Mouse (Mus musculus) heart, embryonic 15.5 days (tissue): Measurements from ENCODE around the gene Nfix. TPM values are rescaled to one million over a fixed set of nuclear protein-coding genes. Genes with fewer than 3 reads are reported as not detected.

Experiments
- ATAC-seq: fragments of 200-750 bp; cut with Nextera tagmentation; replicated peaks from 2 replicates; pipeline ENCODE4 v1.8.0; 2017; ENCODE audit warnings: low read depth, moderate TSS enrichment; ENCODE audit not compliant: insufficient number of reproducible peaks, insufficient read depth, low FRiP score
- H3K27ac ChIP-seq: fragments of 300-500 bp; sonication (generic); 2 replicates; pipeline ENCODE4 v1.5.1; 2015; ENCODE audit warnings: mild to moderate bottlenecking, inconsistent platforms
- H3K27me3 ChIP-seq: fragments of 300-500 bp; sonication (generic); 2 replicates; pipeline ENCODE4 v1.6.1; 2015; ENCODE audit warnings: inconsistent platforms
- H3K36me3 ChIP-seq: fragments of 300-500 bp; sonication (generic); 2 replicates; pipeline ENCODE4 v1.6.1; 2015; ENCODE audit warnings: mild to moderate bottlenecking, inconsistent platforms
- H3K4me1 ChIP-seq: fragments of 300-500 bp; sonication (generic); replicated peaks from 2 replicates; pipeline ENCODE4 v1.6.1; 2015; ENCODE audit warnings: inconsistent platforms
- H3K4me2 ChIP-seq: fragments of 300-500 bp; sonication (generic); 2 replicates; pipeline ENCODE4 v1.6.1; 2015; ENCODE audit warnings: inconsistent platforms, mild to moderate bottlenecking, moderate library complexity
- H3K4me3 ChIP-seq: fragments of 300-500 bp; sonication (generic); 2 replicates; pipeline ENCODE4 v1.5.1; 2015; ENCODE audit warnings: mild to moderate bottlenecking, inconsistent platforms
- H3K9ac ChIP-seq: fragments of 300-500 bp; sonication (generic); 2 replicates; pipeline ENCODE4 v1.6.1; 2015; ENCODE audit warnings: mild to moderate bottlenecking, inconsistent platforms
- H3K9me3 ChIP-seq: fragments of 300-500 bp; sonication (generic); replicated peaks from 2 replicates; pipeline ENCODE4 v1.6.1; 2016; ENCODE audit warnings: inconsistent platforms
- WGBS: fragments of 180-500 bp; shearing (Covaris S2); methylation state at CpG from one replicate; pipeline ENCODE4 v1.1.7; 2015; ENCODE audit warnings: mixed read lengths; 5-methylcytosine and 5-hydroxymethylcytosine counted together
- polyA plus RNA-seq: library from polyadenylated mRNA; unstranded; fragments of >200 nt; fragmentation: Nextera tagmentation; extraction: Ambion mirVana; gene quantifications from 2 replicates; pipeline ENCODE4 v1.2.1, GENCODE M21; 2015

The Nfix gene
- polyA plus RNA-seq, 1 experiment from 2014 or later = 15.0 TPM

DNA sequence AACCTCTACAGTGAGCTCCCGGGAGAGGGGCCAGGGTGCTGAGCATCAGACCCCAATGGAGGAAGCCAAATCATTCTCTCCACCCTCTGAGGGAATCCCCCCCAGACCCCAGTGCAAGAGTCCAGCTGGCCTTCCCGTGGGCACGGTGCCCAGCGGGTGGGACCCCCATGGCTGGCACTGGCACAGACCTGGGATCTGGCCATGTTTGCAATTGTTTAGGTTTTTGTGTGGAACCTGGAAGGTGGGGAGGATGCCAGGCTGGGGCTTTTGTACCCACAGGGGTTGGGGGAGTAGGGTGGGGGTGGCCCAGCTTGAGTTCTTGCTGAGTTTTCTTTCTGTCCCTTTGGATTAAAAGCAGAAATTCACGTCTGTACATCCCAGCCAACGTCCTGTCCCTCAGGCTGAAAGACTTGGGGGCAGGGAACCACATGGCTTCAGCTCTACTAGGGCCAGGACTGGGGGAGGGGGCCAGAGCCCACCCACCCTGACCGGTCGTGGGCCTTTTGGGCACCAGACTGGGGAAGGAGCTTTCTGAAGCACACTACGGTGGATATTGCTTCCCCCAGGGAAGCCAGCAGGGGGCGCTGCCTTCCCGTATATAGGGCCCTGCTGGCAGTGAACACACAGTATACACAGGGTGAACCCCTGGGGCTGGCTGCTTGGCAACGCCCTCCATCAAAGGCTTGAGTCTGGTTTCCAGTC lies 91.2 kb downstream of the Nfix start:
- Histone ChIP-seq H3K36me3 (no peaks in the 10 kb centered on the region; the same call in 1 of the 2 replicates), H3K4me3 (no peak overlapping the region), H3K9me3 (no peaks in the 10 kb centered on the region), H3K27me3 (peaks cover 45% of the 10 kb centered on the region), H3K4me2 (no peak overlapping the region), H3K4me1 (peaks cover 76% of the 10 kb centered on the region), H3K9ac (no peak overlapping the region), H3K27ac (no peak overlapping the region; the same call in 1 of the 2 replicates)
- 20% methylated on average over 12 of the region's 12 CpGs for WGBS
- peak; percentile 43 for ATAC-seq

DNA sequence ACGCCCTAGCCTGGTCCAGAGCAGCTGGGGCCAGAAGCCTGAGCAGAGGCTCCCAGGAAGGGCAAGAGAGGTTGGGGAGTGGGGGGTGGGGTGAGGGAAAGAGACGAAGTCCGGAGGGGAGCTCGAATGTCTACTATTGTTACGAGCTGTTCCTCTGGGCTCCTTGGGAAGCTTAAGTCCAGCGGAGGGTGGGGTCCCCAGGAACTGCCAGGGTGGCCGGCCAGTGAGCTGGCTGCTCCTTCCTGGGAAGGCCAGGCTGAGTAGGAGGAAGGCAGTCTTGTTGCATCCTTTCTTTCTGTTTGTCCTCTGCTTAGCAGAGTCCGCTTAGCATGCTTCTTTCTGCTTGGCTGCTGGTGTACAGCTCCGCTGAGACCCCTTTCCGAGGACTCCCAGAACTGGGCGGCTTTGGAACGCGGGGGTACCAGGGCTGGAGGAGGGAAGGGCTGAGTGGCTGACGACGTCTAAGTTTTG lies 92.0 kb downstream of the Nfix start:
- peak overlapping the region; percentile 37 for H3K9ac ChIP-seq
- H3K4me1 ChIP-seq = peaks cover 76% of the 10 kb centered on the region
- H3K27ac ChIP-seq = peak overlapping the region; percentile 83
- WGBS = 29% methylated on average over 15 of the region's 15 CpGs
- peak overlapping the region; percentile 39 for H3K4me3 ChIP-seq
- no peak for ATAC-seq
- H3K9me3 ChIP-seq = no peaks in the 10 kb centered on the region
- peak overlapping the region; percentile 56 for H3K4me2 ChIP-seq
- no peaks in the 10 kb centered on the region; the same call in 1 of the 2 replicates for H3K36me3 ChIP-seq
- H3K27me3 ChIP-seq = peaks cover 50% of the 10 kb centered on the region

DNA sequence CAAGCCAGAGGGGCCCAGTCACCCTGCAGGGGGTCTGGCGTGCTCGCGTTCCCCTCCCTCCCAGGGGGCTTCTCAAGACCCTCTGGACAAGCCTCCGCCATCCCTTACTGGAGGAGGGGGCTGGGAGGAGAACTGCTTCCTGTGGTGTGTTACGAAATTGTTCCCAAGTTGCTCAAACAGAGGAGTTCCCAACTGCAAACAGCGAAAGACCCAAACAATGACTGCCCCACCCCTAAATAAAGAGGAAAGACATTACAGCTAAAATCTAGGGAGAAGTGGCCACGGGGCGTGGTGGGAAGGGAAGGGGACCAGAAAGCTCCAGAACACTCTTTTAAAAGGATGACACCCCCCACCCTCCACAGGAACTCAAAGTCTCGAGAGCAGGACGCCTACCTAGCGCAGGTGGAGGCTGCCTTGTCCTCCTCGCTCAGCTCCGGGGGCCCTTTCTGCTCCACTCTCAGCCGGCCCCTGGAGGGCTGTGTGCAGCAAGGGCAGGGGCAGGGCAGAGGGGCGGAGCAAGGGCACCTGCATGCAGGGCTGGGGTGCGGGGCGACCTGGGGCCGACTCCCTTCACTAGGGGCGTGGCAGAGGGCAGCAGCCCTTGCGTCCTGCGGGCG lies 92.8 kb downstream of the Nfix start:
- Histone ChIP-seq H3K9ac (peak overlapping the region; percentile 49), H3K4me1 (peaks cover 75% of the 10 kb centered on the region), H3K27ac (peak overlapping the region; percentile 83), H3K27me3 (peaks cover 57% of the 10 kb centered on the region), H3K4me3 (peak overlapping the region; percentile 39), H3K4me2 (peak overlapping the region; percentile 56), H3K9me3 (no peaks in the 10 kb centered on the region), H3K36me3 (no peaks in the 10 kb centered on the region; the same call in 1 of the 2 replicates)
- 21% methylated on average over 22 of the region's 22 CpGs for WGBS
- ATAC-seq = 0 out of 2 replicates have a peak, but pooled peaks have one; percentile 4

DNA sequence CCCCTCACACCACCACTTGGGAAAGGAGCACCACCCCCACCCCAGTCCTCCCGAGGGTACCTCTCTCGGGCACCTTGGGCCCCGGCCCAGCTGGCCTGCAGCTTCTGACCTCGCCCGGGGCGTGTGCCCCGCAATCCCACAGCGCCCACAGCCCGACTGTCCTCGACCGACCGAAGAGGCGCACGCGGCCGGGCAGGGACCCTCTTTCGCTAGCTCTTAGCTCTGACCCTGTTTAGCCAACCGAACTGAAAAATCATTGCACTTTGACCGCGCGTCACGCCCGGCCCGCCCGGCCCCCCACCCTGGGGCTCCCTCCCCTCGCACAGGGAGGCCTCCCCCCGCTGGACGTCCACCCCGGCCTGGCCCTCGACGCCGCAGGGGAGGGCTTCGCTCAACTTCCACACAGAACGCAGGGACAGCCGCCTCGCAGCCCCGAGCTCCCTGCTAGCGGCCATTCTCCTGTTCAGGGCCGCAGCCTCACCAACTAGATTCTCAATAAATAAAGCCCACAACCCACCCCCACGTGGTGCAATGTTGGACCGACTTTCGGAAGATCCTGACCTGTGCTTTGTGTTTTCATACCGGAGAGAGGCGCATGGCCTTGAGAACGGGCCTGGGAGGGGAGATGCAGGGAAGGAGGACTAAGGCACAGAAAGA lies 93.4 kb downstream of the Nfix start:
- WGBS = 8% methylated on average over 45 of the region's 45 CpGs
- ATAC-seq = 0 out of 2 replicates have a peak, but pooled peaks have one; percentile 17
- peaks cover 69% of the 10 kb centered on the region for H3K4me1 ChIP-seq

DNA sequence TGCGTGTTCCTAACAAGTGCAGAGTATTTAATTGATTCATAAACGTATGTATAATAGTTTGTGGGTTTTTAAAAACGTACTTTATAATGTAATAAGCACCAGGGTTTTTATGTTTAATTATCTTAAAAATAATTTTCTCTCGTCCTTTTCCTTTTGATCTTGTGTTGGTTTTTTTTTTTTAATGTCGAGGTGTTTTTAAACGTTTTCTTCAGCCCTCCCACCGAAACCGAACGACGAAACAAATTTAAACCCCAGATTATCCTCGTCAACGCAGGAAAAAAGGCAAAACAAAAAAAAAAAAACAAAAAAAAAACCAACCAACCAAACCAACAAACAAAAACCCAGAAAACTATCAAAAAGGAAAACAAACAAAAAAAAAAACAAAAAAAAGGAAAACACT lies 94.2 kb downstream of the Nfix start:
- peak overlapping the region; percentile 52 for H3K9ac ChIP-seq
- no peak for ATAC-seq
- peak overlapping the region; percentile 62 for H3K4me2 ChIP-seq
- peaks cover 71% of the 10 kb centered on the region for H3K4me1 ChIP-seq
- peak overlapping the region; percentile 40 for H3K4me3 ChIP-seq
- 21% methylated on average over 12 of the region's 12 CpGs for WGBS
- peak overlapping the region; percentile 77 for H3K27ac ChIP-seq
- H3K27me3 ChIP-seq = peaks cover 59% of the 10 kb centered on the region
- H3K36me3 ChIP-seq = no peaks in the 10 kb centered on the region; the same call in 1 of the 2 replicates
- H3K9me3 ChIP-seq = no peaks in the 10 kb centered on the region

More for the DNA sequence above, 93.4 kb downstream of the Nfix start:
- peak overlapping the region; percentile 49 for H3K9ac ChIP-seq
- peak overlapping the region; percentile 39 for H3K4me3 ChIP-seq
- H3K27me3 ChIP-seq = peaks cover 59% of the 10 kb centered on the region
- H3K4me2 ChIP-seq = peak overlapping the region; percentile 56
- no peaks in the 10 kb centered on the region; the same call in 1 of the 2 replicates for H3K36me3 ChIP-seq
- H3K27ac ChIP-seq = peak overlapping the region; percentile 83
- no peaks in the 10 kb centered on the region for H3K9me3 ChIP-seq

DNA sequence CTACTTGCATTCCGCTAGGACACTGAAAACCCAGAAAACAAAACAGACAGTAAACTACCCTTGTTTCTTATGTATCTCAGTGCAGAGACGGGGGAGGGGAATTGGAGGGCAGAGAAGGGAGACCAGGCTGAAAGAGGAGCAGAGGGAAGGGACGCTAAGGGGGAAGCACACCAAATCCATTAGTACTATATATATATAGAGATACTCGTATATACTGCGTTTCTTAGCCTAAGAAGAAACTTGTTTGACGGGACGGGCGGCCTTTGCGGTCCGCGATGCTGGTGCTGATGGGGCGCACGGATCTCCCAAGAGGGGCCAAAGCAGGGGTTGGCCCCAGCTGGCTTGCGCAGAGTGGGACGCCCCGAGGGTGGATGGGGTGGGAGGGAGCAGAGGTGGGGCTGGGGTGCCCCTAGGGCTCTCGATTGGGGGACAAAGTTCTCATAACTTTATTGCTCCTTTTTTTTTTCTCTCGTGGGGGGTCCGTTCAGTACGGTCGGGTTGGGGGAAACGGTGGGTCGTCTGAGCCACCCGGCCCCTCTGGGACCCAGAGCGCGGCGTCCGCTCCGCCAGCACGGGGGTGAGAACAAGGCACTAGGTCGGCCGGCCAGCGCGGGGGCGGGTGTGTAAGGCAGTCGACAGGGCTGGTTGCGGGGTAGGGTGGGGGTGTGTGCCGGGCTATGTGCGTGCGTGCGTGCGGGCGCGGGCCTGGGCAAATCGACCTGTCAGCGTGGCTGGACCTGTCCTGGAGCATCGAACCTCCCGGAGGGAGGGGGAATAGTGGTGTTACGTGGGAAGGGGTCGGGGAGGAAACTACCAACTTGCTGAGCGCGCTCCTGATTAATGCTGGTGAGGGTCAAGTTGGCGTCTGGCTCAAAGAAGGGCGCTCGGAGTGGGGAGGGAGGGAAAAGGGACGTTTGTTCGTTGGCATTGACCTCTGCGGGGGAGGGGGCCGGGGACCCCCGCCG lies 95.0 kb downstream of the Nfix start:
- peak overlapping the region; percentile 77 for H3K27ac ChIP-seq
- H3K9me3 ChIP-seq = no peaks in the 10 kb centered on the region
- WGBS = 7% methylated on average over 61 of the region's 61 CpGs
- peak overlapping the region; percentile 52 for H3K9ac ChIP-seq
- peaks cover 59% of the 10 kb centered on the region for H3K27me3 ChIP-seq
- no peaks in the 10 kb centered on the region; the same call in 1 of the 2 replicates for H3K36me3 ChIP-seq
- peak overlapping the region; percentile 62 for H3K4me2 ChIP-seq
- no peak for ATAC-seq
- H3K4me1 ChIP-seq = peaks cover 74% of the 10 kb centered on the region
- peak overlapping the region; percentile 40 for H3K4me3 ChIP-seq

DNA sequence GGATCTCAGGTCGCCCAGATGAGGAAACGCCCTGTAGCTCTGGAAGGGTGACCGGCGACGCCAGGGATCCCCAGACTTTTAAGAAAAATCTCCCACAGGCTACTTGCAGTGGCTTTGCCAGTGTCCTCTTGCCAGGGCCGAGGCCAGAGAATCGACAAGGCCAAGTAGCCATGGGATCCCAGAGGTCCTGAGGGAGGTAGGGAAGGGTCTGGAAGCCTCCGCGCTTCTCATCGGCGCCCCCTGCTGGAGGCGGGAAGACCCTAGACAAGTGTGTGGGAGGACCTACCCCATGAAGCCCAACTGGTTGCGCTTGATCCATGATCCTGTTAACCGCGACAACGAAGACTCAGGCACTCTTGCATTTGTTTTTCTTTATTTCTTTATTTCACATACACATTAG lies 95.8 kb downstream of the Nfix start:
- 6% methylated on average over 16 of the region's 16 CpGs for WGBS
- Histone ChIP-seq H3K4me3 (peak overlapping the region; percentile 40), H3K27me3 (peaks cover 59% of the 10 kb centered on the region), H3K9ac (peak overlapping the region; percentile 22; the same call in 1 of the 2 replicates), H3K27ac (peak overlapping the region; percentile 77), H3K4me1 (peaks cover 72% of the 10 kb centered on the region), H3K9me3 (no peaks in the 10 kb centered on the region), H3K36me3 (no peaks in the 10 kb centered on the region; the same call in 1 of the 2 replicates), H3K4me2 (peak overlapping the region; percentile 62)
- peak; percentile 29; the same call in 1 of the 2 replicates for ATAC-seq

DNA sequence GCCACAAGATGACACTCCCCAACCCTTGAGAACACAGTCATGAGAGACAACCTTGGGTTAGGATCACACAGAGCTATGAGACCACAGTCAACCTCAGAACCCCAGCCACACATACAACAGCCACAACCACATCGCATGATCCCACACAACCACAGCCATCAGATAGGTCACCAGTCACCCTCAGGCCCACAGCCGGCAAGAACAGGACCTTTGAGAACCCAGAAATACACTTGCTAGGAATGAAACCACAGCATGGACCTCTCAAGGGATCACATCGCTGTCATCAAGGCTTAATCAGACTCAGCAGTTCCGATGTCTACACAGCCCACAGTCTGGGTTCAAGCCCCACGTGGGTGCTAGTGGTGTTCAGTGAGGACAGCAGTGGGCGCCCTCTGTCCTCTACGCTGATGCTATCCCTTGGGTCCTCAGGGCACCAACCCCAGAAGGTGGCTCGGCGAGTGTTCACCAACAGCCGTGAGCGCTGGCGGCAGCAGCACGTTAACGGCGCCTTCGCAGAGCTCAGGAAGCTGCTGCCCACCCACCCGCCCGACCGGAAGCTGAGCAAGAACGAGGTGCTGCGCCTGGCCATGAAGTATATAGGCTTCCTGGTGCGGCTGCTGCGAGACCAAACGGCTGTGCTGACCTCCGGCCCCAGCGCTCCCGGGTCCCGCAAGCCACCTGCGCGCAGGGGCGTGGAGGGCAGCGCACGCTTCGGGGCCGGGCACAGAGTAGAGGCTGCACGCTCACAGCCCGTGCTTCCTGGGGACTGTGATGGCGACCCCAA lies 96.5 kb downstream of the Nfix start:
- peak overlapping the region; percentile 77 for H3K27ac ChIP-seq
- no peak for ATAC-seq
- no peaks in the 10 kb centered on the region for H3K9me3 ChIP-seq
- H3K4me3 ChIP-seq = peak overlapping the region; percentile 40
- peak overlapping the region; percentile 62 for H3K4me2 ChIP-seq
- H3K9ac ChIP-seq = peak overlapping the region; percentile 22; the same call in 1 of the 2 replicates
- H3K27me3 ChIP-seq = peaks cover 57% of the 10 kb centered on the region
- H3K36me3 ChIP-seq = no peaks in the 10 kb centered on the region; the same call in 1 of the 2 replicates
- 12% methylated on average over 38 of the region's 38 CpGs for WGBS
- H3K4me1 ChIP-seq = peaks cover 71% of the 10 kb centered on the region

DNA sequence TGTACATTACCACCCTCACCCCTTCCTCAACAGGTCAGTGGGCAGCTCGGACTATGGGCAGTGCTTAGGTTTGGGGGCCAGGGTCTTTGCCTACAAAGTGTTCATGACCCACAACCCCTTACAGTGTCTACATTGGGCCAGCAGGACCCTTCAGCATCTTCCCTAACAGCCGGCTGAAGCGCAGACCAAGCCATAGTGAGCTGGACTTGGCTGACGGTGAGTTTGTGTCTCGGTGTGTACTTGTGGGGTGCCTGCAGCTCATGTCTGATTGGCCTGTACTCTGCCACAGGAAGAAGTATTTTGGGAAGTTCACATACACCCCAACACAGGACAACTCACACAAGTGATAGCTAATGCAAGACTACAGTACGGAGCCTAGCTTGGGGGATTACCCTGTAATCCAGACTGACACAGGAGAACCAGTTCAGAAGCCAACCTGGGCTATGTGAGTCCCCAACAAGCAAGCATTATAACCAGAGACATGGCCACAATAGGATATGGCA lies 97.1 kb downstream of the Nfix start:
- 77% methylated on average over 6 of the region's 6 CpGs for WGBS
- H3K27me3 ChIP-seq = peaks cover 52% of the 10 kb centered on the region
- peak overlapping the region; percentile 62 for H3K4me2 ChIP-seq
- peak overlapping the region; percentile 30; the same call in 1 of the 2 replicates for H3K9ac ChIP-seq
- peaks cover 67% of the 10 kb centered on the region for H3K4me1 ChIP-seq
- no peaks in the 10 kb centered on the region for H3K9me3 ChIP-seq
- no peak for ATAC-seq
- H3K4me3 ChIP-seq = peak overlapping the region; percentile 40
- peaks cover 6% of the 10 kb centered on the region for H3K36me3 ChIP-seq
- peak overlapping the region; percentile 77; the same call in 1 of the 2 replicates for H3K27ac ChIP-seq
